Mouse (Mus musculus): Measurements from ENCODE around the gene Tanc2.
A peak's percentile ranks its signal among the peaks of the same experiment; 100 is the strongest.

The Tanc2 gene

DNA sequence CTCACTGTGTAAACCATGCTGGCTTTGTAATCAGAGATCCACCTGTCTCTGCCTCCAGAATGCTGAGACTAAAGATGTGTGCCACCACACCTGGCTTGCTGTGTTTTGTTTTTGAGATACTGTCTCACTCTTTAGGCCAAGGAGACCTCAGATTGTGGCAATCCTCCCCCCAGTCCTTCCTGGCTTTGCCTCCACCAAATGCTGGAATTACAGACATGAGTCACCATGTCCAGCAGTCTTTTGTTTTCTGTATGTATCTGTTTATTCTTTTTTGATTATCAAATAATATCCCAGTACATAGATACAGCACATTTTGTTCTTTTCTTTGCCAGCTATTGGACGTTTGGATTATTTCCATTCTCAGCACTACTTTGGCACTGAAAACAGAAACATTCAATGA, 368.8 kb downstream of the Tanc2 start:
- no peak for DNase-seq

- peak; percentile 42 to 60 for DNase-seq
These were observed 369.6 kb downstream of the Tanc2 start for GRCm38 (mm10) chr11:105959355-105959754.

DNA sequence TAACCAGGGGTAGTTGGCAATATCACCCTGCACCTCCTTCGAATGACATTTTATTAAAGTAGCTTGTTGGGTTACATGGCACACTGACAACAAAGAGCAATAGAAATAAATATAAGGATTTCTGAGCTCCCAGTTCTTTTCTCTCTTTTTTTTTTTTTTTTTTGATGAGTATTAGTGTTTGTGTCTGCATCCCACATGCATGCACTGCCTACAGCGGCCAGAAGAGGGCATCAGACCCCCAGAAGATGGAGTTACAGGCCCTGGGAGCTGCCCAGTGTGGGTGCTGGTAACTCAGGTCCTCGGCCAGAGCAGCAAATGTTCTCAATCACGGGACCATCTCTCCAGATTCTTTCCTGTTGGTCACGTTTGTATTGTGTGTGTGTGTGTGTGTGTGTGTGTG, 374.9 kb downstream of the Tanc2 start:
- no peak for DNase-seq

DNA sequence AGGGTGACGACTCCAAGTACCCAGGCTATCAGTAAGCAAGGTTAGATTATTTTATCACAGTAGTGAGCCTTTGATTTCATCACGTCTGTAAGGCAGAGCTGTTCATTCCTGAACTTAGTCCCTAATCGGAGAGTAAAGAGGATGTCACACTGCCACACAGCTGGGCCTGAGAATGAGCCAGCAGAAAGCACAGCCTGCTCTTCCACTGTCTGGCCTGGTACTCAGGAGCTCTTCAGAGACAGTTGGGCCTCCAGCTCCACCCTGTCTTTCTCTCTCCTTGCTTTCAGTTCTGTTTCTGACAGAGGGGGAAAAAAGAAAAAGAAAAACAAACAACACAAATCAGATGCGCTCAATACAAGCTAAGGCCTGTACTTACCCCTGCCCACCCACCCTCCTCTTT, 376.5 kb downstream of the Tanc2 start:
- DNase-seq, result no peak

DNA sequence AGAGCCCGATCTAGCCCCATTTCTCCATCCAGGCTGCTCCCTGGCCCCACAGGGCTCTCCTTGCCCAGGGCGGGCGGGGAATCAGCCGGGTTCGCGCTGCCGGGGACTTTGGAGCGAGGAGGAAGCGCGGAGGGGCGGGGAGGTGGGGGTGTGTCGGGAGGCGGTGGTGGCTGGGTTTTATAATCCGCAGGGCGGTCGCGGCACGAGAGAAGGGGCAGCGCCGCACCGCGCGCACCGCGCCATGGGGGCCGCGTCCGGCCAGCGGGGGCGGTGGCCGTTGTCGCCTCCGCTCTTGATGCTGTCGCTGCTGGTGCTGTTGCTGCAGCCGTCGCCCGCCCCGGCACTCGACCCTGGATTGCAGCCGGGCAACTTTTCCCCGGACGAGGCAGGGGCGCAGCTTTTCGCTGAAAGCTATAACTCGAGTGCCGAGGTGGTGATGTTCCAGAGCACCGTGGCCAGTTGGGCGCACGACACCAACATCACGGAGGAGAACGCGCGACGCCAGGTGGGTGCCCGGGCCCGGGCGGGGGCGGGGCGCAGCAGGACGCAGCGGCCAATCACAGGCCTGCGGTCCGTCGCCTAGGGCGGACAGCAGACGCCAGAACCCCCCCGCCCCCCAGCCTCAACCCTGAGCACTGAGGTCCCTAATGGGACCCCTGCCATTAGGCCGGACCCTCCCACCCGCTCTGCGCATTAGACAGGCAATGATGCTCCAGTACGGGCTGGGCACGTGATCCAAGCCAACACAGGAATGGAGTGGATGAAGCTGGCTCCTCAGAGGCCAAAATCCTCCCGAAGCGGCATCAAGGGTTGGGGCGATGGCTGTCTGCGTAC, 378.2 kb downstream of the Tanc2 start, which contains the start of gene Ace:
TSS of gene Ace (plus strand) at position 205 of the 834 bp plus-strand sequence.
- DNase-seq, result peak; percentile 47 to 63

- DNase-seq, result no peak
These were observed 379.2 kb downstream of the Tanc2 start for GRCm38 (mm10) chr11:105968948-105969347.

DNA sequence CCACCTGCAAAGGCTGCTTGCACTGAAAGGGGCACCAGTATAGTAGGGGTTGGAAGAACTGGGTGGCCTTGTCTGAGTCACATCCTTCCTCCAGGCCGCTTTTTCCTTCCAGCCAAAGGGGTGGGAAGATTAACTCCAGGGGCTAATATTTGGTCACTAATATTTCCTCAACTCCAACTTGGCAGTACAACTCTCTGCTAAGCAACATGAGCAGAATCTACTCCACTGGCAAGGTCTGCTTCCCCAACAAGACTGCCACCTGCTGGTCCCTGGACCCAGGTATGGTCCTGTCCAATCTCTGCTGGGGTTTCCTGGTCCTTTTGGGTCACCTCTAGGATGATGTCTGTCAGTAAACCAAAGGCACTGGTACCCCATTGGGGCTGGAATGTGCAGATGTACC, 379.7 kb downstream of the Tanc2 start:
- DNase-seq, result peak; percentile 32 to 66

DNA sequence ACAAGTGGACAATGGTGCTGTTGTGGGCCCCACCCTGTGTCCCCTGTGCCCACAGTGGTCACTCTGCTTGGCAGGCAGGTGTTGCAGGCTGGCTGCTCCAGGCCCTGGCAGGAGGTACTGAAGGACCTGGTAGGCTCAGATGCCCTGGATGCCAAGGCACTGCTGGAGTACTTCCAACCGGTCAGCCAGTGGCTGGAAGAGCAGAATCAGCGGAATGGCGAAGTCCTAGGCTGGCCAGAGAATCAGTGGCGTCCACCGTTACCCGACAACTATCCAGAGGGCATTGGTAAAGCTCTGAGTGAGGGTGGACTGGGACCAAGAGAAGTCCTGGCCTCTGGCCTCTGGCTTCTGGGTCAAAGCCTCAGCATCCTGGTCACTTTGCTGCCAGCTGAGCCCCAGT, 384.8 kb downstream of the Tanc2 start:
- peak; percentile 55 to 73 for DNase-seq

- peak; percentile 70 to 77 for DNase-seq
These were observed 385.3 kb downstream of the Tanc2 start for GRCm38 (mm10) chr11:105975050-105975449.

DNA sequence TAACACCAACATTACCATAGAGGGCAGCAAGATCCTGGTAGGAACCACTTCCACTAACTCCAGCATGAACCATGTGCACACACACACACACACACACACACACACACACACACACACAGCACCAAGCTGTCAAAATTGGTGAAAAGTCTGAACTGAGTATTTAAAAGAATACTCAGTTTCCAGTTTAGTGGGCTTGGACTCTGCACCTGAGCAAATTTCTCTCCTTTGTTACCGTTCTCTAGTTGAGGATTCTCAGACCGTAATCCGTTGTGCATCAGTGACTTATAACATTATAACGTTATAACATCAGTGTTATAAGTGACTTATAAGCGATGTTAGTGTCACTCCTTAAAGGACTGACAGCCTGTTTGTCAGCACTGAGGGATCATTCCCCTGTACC, 385.9 kb downstream of the Tanc2 start:
- DNase-seq, result no peak

DNA sequence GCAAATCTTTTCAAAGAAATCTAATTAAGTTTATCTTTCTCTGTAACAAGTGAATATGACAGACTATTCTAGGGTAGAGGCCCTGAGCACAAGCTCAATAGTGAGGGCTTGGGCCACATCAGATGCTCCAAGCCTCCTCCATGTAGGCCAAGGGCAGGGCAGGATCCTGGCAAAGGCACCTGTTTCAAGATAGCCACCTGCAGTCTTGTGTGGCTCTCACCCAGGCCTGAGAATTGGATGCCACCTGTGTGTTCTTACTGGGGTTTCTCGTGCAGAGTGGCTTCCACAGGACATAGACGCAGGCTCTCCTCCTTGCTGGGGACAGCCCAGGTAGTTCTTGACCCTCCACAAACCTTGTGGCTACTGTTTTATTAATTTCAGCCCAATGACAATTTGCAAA, 388.4 kb downstream of the Tanc2 start:
- DNase-seq, result peak; percentile 61 to 69

- DNase-seq, result no peak
These were observed 388.8 kb downstream of the Tanc2 start for GRCm38 (mm10) chr11:105978634-105979033.
